Mouse (Mus musculus): ENCODE data around the gene Olfr315.
"Not testable (repeated sequence)": the region's sequence is repeated elsewhere in the genome, so short reads cannot be mapped to it uniquely, and the experiment has no call there.

Olfr315 gene

GRCm38 (mm10) chr11:58828937-58829336 is 55.9 kb downstream of the Olfr315 start, which contains the start of gene Olfr312:
TSS of gene Olfr312 (plus strand) at chr11:58829237.
- not testable (repeated sequence) for DNase-seq

GRCm38 (mm10) chr11:58829764-58830163 is 56.8 kb downstream of the Olfr315 start:
- DNase-seq, result no peak

Measured in lung, postnatal 10 days (tissue).